Mouse (Mus musculus) olfactory bulb, adult 2 months (tissue): ENCODE measurements around the gene Lipc. TPM values are rescaled to one million over a fixed set of nuclear protein-coding genes. Genes with fewer than 3 reads are reported as not detected.

ENCODE experiments used
- H3K27ac ChIP-seq: fragments of 200-500 bp; 2 replicates; pipeline ENCODE4 v1.5.1; 2012; ENCODE audit warnings: low read depth, low read length; ENCODE audit not compliant: insufficient read depth
- H3K4me1 ChIP-seq: fragments of 200-500 bp; 2 replicates; pipeline ENCODE4 v1.6.1; 2012; ENCODE audit warnings: low read length; ENCODE audit not compliant: control insufficient read depth, insufficient read depth
- H3K4me3 ChIP-seq: fragments of 200-500 bp; 2 replicates; pipeline ENCODE4 v1.5.1; 2012; ENCODE audit warnings: mild to moderate bottlenecking, low read depth, low read length, moderate library complexity; ENCODE audit not compliant: insufficient read depth
- CTCF ChIP-seq: fragments of 200-500 bp; IDR thresholded peaks from 2 replicates; pipeline ENCODE4 v1.5.1; 2012; ENCODE audit warnings: low read depth, mild to moderate bottlenecking, low read length, moderate library complexity; ENCODE audit not compliant: insufficient read depth
- POLR2A ChIP-seq: fragments of 200-500 bp; IDR thresholded peaks from 2 replicates; pipeline ENCODE4 v1.6.1; 2012; ENCODE audit warnings: mild to moderate bottlenecking, low read depth, low read length, moderate library complexity; ENCODE audit not compliant: insufficient read depth
- WGBS: fragments of 180-500 bp; shearing (Covaris S2); methylation state at CpG from one replicate; pipeline ENCODE4 v1.1.7; 2018; 5-methylcytosine and 5-hydroxymethylcytosine counted together
- polyA plus RNA-seq: library from polyadenylated mRNA; stranded (reverse); fragments of >200 nt; gene quantifications from 2 replicates; pipeline ENCODE4 v1.2.4, GENCODE M21; 2012; ENCODE audit warnings: low replicate concordance; ENCODE audit not compliant: missing spikeins, insufficient read depth, insufficient read length

Lipc gene
- polyA plus RNA-seq, 1 experiment = not detected

- no peak overlapping the region for H3K4me3 ChIP-seq
- H3K4me1 ChIP-seq = peaks cover 12% of the 10 kb centered on the region
- no peak overlapping the region for H3K27ac ChIP-seq
- WGBS = 77% methylated on average over 8 of the region's 8 CpGs
- TF ChIP-seq POLR2A (no peak), CTCF (no peak)
These were observed 110.4 kb downstream of the Lipc start for GRCm38 (mm10) chr9:70841426-70842215.

GRCm38 (mm10) chr9:70840861-70841341 is 111.1 kb downstream of the Lipc start:
- H3K27ac ChIP-seq = 0 out of 2 replicates have a peak overlapping the region, but pooled peaks have one; percentile 2
- WGBS = 28% methylated on average over 6 of the region's 6 CpGs
- peaks cover 12% of the 10 kb centered on the region for H3K4me1 ChIP-seq
- TF ChIP-seq POLR2A (no peak), CTCF (no peak)
- H3K4me3 ChIP-seq = no peak overlapping the region

- WGBS = 68% methylated on average over 10 of the region's 10 CpGs
- no peak for TF ChIP-seq POLR2A
- no peak for TF ChIP-seq CTCF
- Histone ChIP-seq H3K4me1 (peaks cover 12% of the 10 kb centered on the region), H3K27ac (no peak overlapping the region), H3K4me3 (no peak overlapping the region)
These were observed 113.7 kb downstream of the Lipc start for GRCm38 (mm10) chr9:70838132-70838911.

- WGBS = 27% methylated on average over 4 of the region's 4 CpGs
- H3K4me3 ChIP-seq = no peak overlapping the region
- no peak for TF ChIP-seq POLR2A
- no peak for TF ChIP-seq CTCF
- H3K27ac ChIP-seq = no peak overlapping the region
- H3K4me1 ChIP-seq = peaks cover 6% of the 10 kb centered on the region
These were observed 117.3 kb downstream of the Lipc start for GRCm38 (mm10) chr9:70834730-70835154.

GRCm38 (mm10) chr9:70834217-70834616 is 117.8 kb downstream of the Lipc start:
- H3K4me1 ChIP-seq = peaks cover 6% of the 10 kb centered on the region
- no peak for TF ChIP-seq CTCF
- TF ChIP-seq POLR2A = no peak
- H3K27ac ChIP-seq = no peak overlapping the region
- no peak overlapping the region for H3K4me3 ChIP-seq
- 87% methylated on average over 3 of the region's 3 CpGs for WGBS

- Histone ChIP-seq H3K4me3 (no peak overlapping the region), H3K4me1 (peaks cover 1% of the 10 kb centered on the region), H3K27ac (no peak overlapping the region)
- TF ChIP-seq CTCF (no peak), POLR2A (no peak)
- 89% methylated on average over 6 of the region's 6 CpGs for WGBS
These were observed 118.7 kb downstream of the Lipc start for GRCm38 (mm10) chr9:70833111-70833908.

GRCm38 (mm10) chr9:70832231-70832630 is 119.8 kb downstream of the Lipc start:
- Histone ChIP-seq H3K27ac (no peak overlapping the region), H3K4me1 (no peaks in the 10 kb centered on the region), H3K4me3 (no peak overlapping the region)
- 88% methylated on average over 7 of the region's 7 CpGs for WGBS
- TF ChIP-seq CTCF = no peak
- TF ChIP-seq POLR2A = no peak

- no peak overlapping the region for H3K4me3 ChIP-seq
- WGBS = 85% methylated on average over 6 of the region's 6 CpGs
- no peak overlapping the region for H3K27ac ChIP-seq
- no peak for TF ChIP-seq POLR2A
- TF ChIP-seq CTCF = no peak
- no peaks in the 10 kb centered on the region for H3K4me1 ChIP-seq
These were observed 121.0 kb downstream of the Lipc start for GRCm38 (mm10) chr9:70830844-70831529.
